Mouse (Mus musculus): ENCODE results near the gene Dip2c.

DNA sequence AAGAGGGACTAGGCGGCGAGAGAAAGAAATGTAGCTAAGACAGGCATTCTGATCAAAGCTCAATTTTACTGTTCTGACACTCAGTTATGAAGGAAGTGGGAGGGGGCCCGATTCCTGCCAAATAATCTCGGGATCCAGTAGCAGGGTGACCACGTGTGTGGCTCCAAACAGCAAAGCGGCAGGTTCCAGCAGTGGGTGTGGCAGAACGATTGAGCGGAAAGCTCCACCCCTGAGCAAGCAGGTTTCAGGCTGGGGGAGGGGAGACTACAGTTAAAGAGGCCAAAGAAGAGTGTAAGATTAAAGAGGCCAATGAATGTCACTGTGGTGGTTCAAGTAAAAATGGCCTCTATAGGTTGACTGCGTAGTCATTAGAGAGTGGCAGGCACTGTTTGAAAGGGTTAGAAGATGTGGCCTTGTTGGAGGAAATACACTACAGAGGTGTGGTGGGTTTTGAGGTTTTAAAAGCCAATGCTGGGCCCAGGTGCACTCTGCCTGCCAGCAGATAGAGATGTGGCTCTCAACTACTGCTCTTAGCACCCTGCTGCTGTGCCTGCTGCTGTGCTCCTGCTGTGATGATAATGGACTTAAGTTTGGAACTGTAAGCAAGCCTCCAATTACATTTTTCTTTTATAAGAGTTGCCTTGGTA, 271.5 kb downstream of the Dip2c start:
- no peak for TF ChIP-seq CTCF (IDR thresholded peaks at IDR 0.05; ENCODE audit: insufficient read depth, low read length)
- no peak for TF ChIP-seq POLR2A (IDR thresholded peaks at IDR 0.05; ENCODE audit: borderline replicate concordance, extremely low read depth, low read depth, low read length)
